Mouse (Mus musculus) retina, postnatal 7 days (tissue): ENCODE data around the gene Cyp4f39.
"Not testable (repeated sequence)": the region's sequence is repeated elsewhere in the genome, so short reads cannot be mapped to it uniquely, and the experiment has no call there.

Experiments used
- DNase-seq: peaks from one replicate; pipeline ENCODE4 v3.0.0-alpha.2; 2012; ENCODE audit warnings: low read depth, low spot score

Cyp4f39 gene

DNA sequence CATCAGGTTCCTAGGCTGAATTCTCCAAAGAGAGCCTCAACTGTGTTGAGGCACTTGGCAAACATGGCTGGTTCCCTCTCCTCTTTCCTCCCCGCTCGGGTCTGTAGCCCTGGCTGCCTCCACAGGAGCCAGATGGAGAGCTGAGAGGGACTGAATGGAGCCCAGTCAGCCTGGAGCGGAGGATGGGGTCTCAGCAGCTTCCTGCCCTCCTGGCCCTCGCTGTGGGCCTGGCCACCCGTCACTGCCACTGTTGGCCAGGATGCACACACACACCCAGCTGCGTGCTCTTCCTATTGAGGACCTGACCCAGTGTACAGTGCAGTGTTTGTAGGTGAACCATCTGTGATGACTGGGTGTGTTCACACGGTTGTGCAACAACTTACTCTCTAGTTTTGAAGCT is 19.7 kb downstream of the Cyp4f39 start:
- no peak for DNase-seq

- DNase-seq = no peak
Measured at GRCm38 (mm10) chr17:32474954-32475560, 22.5 kb downstream of the Cyp4f39 start.

DNA sequence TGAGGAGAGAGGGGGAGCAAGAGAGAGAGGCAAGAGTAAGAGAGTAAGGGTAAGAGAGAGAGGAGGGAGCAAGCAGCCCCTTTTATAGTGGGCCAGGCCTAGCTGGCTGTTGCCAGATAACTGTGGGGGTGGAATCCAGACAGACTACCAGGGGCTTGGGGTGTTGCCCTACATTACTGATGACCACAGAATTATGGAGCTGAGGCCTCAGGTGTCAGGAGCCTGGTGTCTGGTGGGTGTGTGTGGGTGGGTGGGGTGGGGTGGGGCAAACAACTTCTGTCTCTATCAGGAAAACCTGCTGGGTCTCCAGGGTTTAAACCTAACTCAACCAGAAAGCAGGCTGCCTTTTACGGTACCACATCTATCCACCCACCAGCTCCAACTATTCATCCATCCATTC is 24.7 kb downstream of the Cyp4f39 start:
- DNase-seq = no peak

- no peak for DNase-seq
Measured at GRCm38 (mm10) chr17:32478727-32479126, 26.2 kb downstream of the Cyp4f39 start.

GRCm38 (mm10) chr17:32479554-32480506 is 27.3 kb downstream of the Cyp4f39 start:
- peak; percentile 44 for DNase-seq

DNA sequence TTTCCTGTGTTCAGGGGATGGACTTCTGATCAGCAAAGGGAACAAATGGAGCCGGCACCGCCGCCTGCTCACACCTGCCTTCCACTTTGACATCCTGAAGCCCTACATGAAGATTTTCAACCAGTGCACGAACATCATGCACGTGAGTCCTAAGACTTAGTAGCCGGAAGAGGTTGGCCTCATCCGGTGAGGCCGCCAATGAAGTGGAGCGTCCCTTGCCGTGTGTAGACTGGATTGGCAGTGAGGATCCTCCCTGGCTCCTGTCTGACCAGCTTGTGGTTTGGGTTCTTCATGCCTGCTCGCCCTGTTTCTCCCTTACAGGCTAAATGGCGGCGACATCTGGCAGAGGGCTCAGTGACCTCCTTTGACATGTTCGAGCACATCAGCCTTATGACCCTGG is 29.2 kb downstream of the Cyp4f39 start:
- DNase-seq = no peak

DNA sequence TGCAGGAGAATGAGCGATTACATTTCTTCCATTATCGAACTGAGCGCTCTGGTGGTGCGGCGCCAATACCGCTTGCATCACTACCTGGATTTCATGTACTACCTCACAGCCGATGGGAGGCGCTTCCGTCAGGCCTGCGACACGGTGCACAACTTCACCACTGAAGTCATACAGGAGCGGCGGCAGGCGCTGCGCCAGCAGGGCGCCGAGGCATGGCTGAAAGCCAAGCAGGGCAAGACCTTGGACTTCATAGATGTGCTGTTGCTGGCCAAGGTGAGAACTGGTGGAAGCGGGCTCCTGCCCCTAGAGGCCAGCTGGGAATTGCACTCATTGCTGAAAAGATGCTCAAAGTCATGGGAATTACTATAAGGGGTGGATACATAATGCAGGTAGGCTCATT is 30.7 kb downstream of the Cyp4f39 start:
- DNase-seq = peak; percentile 45

DNA sequence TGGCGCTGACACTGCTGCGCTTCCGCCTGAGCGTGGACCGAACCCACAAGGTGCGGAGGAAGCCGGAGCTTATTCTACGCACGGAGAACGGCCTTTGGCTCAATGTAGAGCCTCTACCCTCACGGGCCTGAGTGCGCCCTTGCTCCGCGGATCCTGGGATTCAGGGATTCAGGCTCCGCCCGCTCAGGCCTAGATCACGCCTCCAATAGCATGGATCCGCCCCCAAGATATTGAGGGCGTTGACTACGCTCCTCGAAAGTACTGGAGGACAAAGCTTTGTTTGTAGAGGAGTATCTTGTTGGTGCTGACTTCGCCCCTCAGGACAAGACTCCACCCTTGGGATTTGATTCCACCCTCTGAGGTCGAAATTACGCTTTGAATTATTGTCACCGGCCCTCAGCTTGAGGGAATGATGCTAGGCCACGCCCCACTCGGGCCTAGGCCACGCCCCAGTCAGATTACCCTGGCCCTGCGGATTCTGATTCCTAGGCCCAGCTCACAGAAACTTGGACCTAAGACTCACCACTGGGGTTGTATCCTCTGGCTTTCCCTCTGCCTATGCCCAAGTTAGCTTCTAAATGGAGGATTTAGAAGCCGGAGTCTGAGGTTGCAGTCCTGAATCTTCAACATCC is 39.9 kb downstream of the Cyp4f39 start:
- no peak for DNase-seq

DNA sequence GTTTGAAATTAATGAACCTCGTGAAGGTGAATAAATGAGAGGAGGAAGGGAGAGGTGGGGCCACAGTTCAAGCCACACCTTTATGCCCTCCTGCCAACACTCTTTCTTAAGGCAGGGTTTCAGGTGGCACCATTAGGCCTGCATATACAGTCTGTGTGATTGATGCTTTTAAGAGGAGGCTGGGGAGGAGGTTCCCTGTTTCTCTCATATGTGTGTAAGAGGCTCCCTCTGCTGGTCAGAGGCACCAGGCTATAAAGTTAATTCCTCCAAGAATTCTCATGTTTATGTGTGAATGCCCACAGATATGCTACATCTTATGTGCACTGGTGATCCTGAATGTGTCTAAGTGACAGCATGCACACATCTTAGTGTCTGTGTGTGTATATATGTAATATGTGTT is 42.1 kb downstream of the Cyp4f39 start:
- DNase-seq = peak; percentile 66

DNA sequence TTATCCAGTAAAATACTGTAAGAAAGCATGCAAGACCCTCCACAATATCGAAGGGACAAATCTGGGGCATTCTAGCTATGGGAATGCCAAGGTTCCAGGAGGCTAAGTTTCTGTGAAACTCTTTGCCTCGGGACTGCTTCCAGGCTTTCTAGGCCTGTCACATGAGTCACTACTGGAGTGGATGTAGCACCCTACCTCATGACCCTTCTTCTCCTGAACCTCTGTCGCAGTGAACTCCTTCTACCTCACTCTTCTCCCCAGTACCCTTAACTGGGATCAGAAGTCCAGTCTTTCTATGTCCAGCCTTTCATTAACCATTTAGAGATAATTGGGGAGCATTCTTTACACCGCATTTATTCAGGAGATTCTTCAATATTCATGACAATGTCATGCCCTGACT is 48.0 kb downstream of the Cyp4f39 start:
- DNase-seq = not testable (repeated sequence)

DNA sequence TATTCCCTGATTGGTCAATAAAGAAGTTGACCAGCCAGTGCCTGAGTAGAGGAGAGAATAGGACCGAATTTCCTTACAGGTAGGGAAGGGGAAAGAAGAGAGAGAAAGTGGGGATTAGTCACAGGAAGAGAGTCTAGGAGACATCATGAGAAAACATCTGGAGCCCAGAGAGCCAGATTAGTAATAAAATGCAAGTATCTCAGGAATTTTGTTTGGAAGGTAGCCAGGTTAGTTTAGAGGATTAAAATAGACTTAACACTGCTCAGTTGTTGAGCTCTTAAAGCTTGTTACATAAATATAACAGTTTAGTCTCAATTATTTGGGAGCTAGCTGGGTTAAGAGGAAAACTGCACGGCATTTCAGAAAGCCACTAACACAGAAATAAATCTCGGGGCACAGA is 48.5 kb downstream of the Cyp4f39 start:
- DNase-seq = no peak

DNA sequence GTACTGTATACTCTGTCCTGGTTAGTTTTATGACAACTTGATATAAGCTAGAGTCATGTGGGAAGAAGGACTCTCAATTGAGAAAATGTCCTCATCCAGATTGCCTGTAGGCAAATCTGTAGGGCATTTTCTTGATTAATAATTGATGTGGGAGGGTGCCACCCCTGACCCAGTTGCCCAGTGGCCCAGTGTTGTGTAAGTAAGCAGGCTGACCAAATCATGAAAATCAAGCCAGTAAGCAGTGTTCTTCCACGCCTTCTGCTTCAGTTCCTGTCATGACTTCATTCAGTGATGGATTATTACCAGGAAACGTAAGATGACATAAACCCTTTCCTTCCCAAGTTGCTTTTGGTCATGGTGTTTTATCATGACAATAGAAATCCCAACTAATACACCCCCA is 50.6 kb downstream of the Cyp4f39 start:
- DNase-seq = no peak

GRCm38 (mm10) chr17:32505851-32506728 is 53.6 kb downstream of the Cyp4f39 start, which contains the start of gene Cyp4f17:
Cyp4f17 (plus strand) TSS chr17:32506050.
- no peak for DNase-seq

- no peak for DNase-seq
Measured at GRCm38 (mm10) chr17:32506729-32507245, 54.3 kb downstream of the Cyp4f39 start.

GRCm38 (mm10) chr17:32516126-32516525 is 63.6 kb downstream of the Cyp4f39 start:
- DNase-seq = no peak

GRCm38 (mm10) chr17:32521981-32522380 is 69.5 kb downstream of the Cyp4f39 start:
- no peak for DNase-seq

DNA sequence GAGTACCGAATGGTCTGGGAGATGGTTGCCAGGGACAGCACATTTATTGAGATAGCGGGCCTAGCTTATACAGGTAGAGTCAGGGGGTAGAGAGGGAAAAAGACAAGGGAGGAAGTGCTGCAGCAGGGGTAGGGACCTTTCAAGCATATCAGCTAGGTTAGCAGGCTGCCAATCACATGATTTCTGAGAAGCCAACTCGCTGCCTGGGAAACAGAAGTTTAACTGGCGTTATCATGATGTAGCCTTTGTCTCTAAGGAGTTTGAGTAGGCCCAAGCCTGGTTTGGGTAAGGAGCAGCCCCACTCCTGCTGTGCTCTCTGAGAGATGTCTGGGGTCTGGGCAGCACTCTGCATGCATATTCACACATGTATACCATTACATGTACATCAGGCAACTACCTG is 69.9 kb downstream of the Cyp4f39 start:
- DNase-seq = no peak

DNA sequence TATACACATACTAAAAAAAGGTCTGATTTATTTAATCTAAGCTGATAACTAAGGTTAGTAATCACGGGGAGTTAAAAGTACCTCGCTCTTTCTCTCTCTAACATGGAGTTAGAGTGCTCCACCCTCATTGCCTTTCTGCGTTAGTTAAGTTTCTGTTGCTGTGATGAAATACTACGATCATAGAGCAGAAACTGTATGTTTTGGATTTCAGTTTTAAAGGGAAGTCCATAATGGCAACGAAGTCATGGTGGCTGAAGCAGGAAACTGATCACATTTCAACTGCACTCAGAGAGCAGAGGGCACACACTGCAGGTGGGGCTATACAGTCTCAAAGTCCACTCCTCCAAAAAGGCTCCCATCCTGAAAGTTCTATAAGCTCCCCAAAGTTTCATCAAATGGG is 70.3 kb downstream of the Cyp4f39 start:
- DNase-seq = no peak

- no peak for DNase-seq
Measured at GRCm38 (mm10) chr17:32523895-32524294, 71.4 kb downstream of the Cyp4f39 start.

DNA sequence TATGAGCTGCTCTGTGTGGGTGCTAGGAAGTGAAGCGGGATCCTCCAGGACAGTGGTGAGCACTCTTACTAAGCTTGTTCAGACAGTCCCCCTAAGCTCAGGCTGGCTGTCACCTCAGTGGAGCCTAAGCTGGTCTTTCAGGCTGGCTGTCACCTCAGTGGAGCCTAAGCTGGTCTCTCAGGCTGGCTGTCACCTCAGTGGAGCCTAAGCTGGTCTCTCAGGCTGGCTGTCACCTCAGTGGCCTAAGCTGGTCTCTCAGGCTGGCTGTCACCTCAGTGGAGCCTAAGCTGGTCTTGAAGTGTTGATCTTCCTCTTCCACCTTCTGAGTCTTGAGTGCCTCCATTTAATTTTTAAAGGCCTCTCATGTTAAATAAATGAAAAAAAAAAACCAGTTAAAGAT is 73.8 kb downstream of the Cyp4f39 start:
- DNase-seq = not testable (repeated sequence)

- no peak for DNase-seq
Measured at GRCm38 (mm10) chr17:32527748-32528147, 75.2 kb downstream of the Cyp4f39 start.
